Mouse (Mus musculus) limb, embryonic 11.5 days (tissue): ENCODE measurements around the gene Fam43b. TPM values are rescaled to one million over a fixed set of nuclear protein-coding genes. Genes with fewer than 3 reads are reported as not detected.
"Not testable (repeated sequence)": the region's sequence is repeated elsewhere in the genome, so short reads cannot be mapped to it uniquely, and the experiment has no call there.

ENCODE experiments used
- ATAC-seq: fragments of 200-750 bp; cut with Nextera tagmentation; 2 replicates; pipeline ENCODE4 v1.8.0; 2017; ENCODE audit warnings: low read depth; ENCODE audit not compliant: insufficient number of reproducible peaks, low FRiP score, low TSS enrichment
- DNase-seq: peaks from one replicate; pipeline ENCODE4 v3.0.0-alpha.2; 2015; ENCODE audit warnings: low spot score
- H3K27ac ChIP-seq: fragments of 300-500 bp; sonication (generic); replicated peaks from 2 replicates; pipeline ENCODE4 v1.5.1; 2014; ENCODE audit warnings: low read depth, mild to moderate bottlenecking, low read length
- H3K27me3 ChIP-seq: fragments of 300-500 bp; sonication (generic); 2 replicates; pipeline ENCODE4 v1.6.1; 2014; ENCODE audit warnings: mild to moderate bottlenecking, low read length, mixed read lengths; ENCODE audit not compliant: control insufficient read depth, insufficient read depth
- H3K36me3 ChIP-seq: fragments of 300-500 bp; sonication (generic); 2 replicates; pipeline ENCODE4 v1.6.1; 2014; ENCODE audit warnings: mild to moderate bottlenecking, low read length, moderate library complexity, mixed read lengths; ENCODE audit not compliant: control insufficient read depth, insufficient read depth
- H3K4me1 ChIP-seq: fragments of 300-500 bp; sonication (generic); 2 replicates; pipeline ENCODE4 v1.6.1; 2014; ENCODE audit warnings: low read length, mixed read lengths; ENCODE audit not compliant: control insufficient read depth, insufficient read depth
- H3K4me2 ChIP-seq: fragments of 300-500 bp; sonication (generic); 2 replicates; pipeline ENCODE4 v1.6.1; 2014; ENCODE audit warnings: low read depth, mild to moderate bottlenecking, moderate library complexity; ENCODE audit not compliant: severe bottlenecking
- H3K4me3 ChIP-seq: fragments of 300-500 bp; sonication (generic); 2 replicates; pipeline ENCODE4 v1.5.1; 2014; ENCODE audit warnings: low read depth, low read length
- H3K9ac ChIP-seq: fragments of 300-500 bp; sonication (generic); 2 replicates; pipeline ENCODE4 v1.6.1; 2014; ENCODE audit warnings: mild to moderate bottlenecking, low read length
- H3K9me3 ChIP-seq: fragments of 300-500 bp; sonication (generic); 2 replicates; pipeline ENCODE4 v1.6.1; 2016; ENCODE audit warnings: low read length; ENCODE audit not compliant: control insufficient read depth
- WGBS: fragments of 180-500 bp; shearing (Covaris S2); extraction: QIAGEN DNeasy Blood & Tissue Kit; methylation state at CpG from one replicate; pipeline ENCODE4 v1.1.7; 2014; 5-methylcytosine and 5-hydroxymethylcytosine counted together
- polyA plus RNA-seq: library from polyadenylated mRNA; unstranded; fragments of >200 nt; fragmentation: Nextera tagmentation; extraction: Ambion mirVana; gene quantifications from 2 replicates; pipeline ENCODE4 v1.2.1, GENCODE M21; 2014

Gene Fam43b
- polyA plus RNA-seq, 1 experiment from 2014 or later: not detected

DNA sequence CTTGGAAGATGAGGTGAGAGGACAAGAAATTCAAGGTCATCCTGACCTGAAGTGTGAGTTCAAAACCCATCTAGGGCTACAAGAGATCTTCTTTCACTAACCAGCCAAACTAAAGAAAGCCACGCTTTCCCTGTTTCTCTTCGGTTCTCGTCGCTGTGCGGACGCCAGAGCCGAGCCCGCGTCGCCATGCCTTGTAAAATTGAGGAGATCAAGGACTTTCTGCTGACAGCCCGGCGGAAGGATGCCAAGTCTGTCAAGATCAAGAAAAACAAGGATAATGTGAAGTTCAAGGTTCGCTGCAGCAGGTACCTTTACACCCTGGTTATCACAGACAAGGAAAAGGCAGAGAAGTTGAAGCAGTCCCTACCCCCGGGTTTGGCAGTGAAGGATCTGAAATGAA lies 29.3 kb upstream of the Fam43b start:
- not testable (repeated sequence) for H3K9me3 ChIP-seq, ATAC-seq, H3K4me2 ChIP-seq, H3K9ac ChIP-seq, H3K4me1 ChIP-seq, H3K27ac ChIP-seq, H3K27me3 ChIP-seq, DNase-seq, H3K4me3 ChIP-seq, H3K36me3 ChIP-seq
- WGBS: 90% methylated on average over 14 of the region's 14 CpGs

DNA sequence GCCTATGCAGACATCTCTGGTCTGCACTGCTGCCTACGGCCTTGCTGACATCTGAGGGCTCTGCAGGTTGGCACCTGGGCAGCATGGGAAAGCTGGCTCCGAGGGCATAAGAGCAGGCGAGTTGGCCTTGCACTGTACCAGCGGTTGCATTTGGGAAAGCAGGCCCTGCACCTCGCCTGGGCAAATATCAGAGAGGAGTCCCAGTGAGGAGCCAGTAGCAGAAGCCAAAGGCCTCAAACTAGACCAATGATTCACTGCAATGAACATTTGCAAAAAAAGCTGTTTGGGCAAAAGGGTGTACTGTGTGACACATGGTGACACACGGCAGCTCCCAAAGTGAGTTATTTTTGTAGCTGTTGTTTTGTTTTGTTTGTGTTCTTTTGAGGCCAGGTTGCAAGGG lies 28.7 kb upstream of the Fam43b start:
- Histone ChIP-seq H3K9ac (no peak overlapping the region), H3K4me2 (no peak overlapping the region), H3K27me3 (no peaks in the 10 kb centered on the region), H3K27ac (no peak overlapping the region), H3K4me1 (no peaks in the 10 kb centered on the region), H3K4me3 (no peak overlapping the region), H3K36me3 (no peaks in the 10 kb centered on the region), H3K9me3 (no peaks in the 10 kb centered on the region)
- ATAC-seq (no peak), DNase-seq (no peak)
- WGBS: 84% methylated on average over 6 of the region's 6 CpGs

DNA sequence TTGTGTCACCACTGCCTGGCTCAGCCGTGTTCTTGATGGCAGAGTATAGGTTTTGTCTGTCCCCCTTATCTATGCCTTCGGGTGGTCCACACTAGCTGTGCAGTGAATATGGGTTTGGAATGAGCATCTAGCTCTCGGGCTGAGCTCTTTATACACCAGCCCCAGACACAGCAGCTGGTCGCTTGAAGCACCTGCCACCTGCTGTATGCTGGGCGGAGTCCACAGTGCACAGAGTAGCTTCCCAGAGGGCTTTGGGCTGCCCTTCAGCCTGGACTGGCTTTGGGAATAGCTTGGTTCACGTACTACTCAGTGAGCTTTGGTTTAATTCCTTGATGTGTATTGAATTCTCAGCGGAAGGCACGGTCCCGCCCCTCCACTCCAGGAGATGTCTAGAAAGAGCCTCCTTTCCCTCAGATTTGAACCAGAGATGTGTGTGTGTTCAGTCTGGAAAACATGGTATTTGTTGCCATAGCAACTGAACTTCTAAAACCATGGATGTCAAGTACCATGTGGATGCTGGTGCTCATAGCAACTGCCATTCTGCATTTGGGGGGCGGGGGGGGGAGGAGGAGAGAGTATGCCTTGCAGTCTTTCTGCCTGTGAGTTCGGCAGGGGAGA lies 22.1 kb upstream of the Fam43b start:
- H3K9me3 ChIP-seq: no peaks in the 10 kb centered on the region
- H3K36me3 ChIP-seq: no peaks in the 10 kb centered on the region
- no peak for DNase-seq
- H3K4me3 ChIP-seq: no peak overlapping the region
- H3K9ac ChIP-seq: no peak overlapping the region
- H3K27ac ChIP-seq: no peak overlapping the region
- H3K4me1 ChIP-seq: no peaks in the 10 kb centered on the region
- ATAC-seq: no peak
- 0 out of 2 replicates have a peak, but pooled peaks cover 2% of the 10 kb centered on the region for H3K27me3 ChIP-seq
- no peak overlapping the region for H3K4me2 ChIP-seq
- 62% methylated on average over 11 of the region's 11 CpGs for WGBS

DNA sequence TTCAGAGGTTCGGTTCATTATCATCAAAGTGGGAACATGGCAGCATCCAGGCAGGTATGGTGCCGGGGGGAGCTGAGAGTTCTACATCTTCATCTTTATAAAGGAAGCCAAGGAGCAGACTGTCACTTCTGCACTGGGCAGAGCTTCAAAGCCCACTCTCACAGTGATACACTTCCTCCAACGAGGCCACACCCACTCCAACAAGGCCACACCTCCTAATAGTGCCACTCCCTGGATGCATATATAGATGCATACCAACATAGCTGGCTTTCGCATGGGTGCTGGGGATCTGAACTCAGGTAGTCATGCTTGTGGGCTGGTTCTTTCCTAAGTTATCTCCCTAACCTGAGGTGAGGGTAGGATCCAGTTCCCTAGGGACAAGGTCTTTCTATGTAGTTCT lies 21.6 kb upstream of the Fam43b start:
- H3K36me3 ChIP-seq: no peaks in the 10 kb centered on the region
- H3K9ac ChIP-seq: no peak overlapping the region
- 0 out of 2 replicates have a peak, but pooled peaks cover 2% of the 10 kb centered on the region for H3K27me3 ChIP-seq
- WGBS: 82% methylated on average over 4 of the region's 4 CpGs
- no peak for ATAC-seq
- H3K4me3 ChIP-seq: no peak overlapping the region
- no peak overlapping the region for H3K4me2 ChIP-seq
- no peaks in the 10 kb centered on the region for H3K9me3 ChIP-seq
- DNase-seq: no peak
- no peak overlapping the region for H3K27ac ChIP-seq
- no peaks in the 10 kb centered on the region for H3K4me1 ChIP-seq

DNA sequence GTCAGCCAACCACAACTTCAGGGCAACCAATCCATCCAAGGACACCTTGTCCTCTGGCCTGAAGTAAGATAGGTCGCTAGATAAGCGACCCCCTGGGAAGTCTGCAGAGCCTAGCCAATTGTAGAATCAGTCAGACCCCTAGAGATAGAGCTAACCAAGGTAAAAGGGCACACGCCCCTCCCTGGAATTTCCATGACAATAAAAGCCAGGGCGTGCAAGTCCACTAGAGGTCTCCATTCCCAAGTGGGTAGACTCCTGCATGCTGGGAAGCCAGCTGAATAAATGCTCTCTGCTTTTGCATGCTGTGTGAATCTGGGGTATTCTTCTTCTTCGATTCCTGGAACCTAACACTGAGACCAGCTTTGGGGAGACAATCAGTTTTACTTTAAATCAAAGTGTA lies 20.1 kb upstream of the Fam43b start:
- no peaks in the 10 kb centered on the region for H3K36me3 ChIP-seq
- no peaks in the 10 kb centered on the region for H3K4me1 ChIP-seq
- H3K4me3 ChIP-seq: no peak overlapping the region
- no peak overlapping the region for H3K4me2 ChIP-seq
- ATAC-seq: no peak
- no peak for DNase-seq
- 64% methylated on average over 5 of the region's 5 CpGs for WGBS
- no peaks in the 10 kb centered on the region for H3K9me3 ChIP-seq
- no peak overlapping the region for H3K9ac ChIP-seq
- H3K27me3 ChIP-seq: 0 out of 2 replicates have a peak, but pooled peaks cover 5% of the 10 kb centered on the region
- H3K27ac ChIP-seq: no peak overlapping the region

DNA sequence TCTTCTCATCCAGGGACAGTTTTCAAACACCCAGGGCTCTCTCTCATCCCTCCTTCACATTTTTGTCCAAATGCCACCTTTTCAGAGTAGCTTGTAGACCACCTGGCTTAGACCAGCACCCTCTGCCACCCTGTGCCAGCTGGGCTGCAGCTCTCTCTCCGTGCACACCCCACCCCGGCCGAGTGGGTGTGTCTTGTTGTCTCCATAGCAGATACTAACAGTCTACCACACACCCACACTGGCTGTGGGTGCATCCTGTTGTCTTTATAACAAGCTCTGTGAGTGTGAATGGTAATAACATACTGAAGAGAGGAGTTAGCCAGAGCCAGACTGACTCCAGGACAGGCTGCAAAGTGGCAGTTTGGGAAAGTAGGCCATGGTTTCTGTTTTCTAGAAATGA lies 19.7 kb upstream of the Fam43b start:
- WGBS: 75% methylated on average over 3 of the region's 3 CpGs
- H3K4me1 ChIP-seq: no peaks in the 10 kb centered on the region
- 0 out of 2 replicates have a peak, but pooled peaks cover 6% of the 10 kb centered on the region for H3K27me3 ChIP-seq
- H3K36me3 ChIP-seq: no peaks in the 10 kb centered on the region
- H3K9ac ChIP-seq: no peak overlapping the region
- DNase-seq: no peak
- no peaks in the 10 kb centered on the region for H3K9me3 ChIP-seq
- H3K27ac ChIP-seq: no peak overlapping the region
- H3K4me2 ChIP-seq: no peak overlapping the region
- no peak overlapping the region for H3K4me3 ChIP-seq
- ATAC-seq: no peak

DNA sequence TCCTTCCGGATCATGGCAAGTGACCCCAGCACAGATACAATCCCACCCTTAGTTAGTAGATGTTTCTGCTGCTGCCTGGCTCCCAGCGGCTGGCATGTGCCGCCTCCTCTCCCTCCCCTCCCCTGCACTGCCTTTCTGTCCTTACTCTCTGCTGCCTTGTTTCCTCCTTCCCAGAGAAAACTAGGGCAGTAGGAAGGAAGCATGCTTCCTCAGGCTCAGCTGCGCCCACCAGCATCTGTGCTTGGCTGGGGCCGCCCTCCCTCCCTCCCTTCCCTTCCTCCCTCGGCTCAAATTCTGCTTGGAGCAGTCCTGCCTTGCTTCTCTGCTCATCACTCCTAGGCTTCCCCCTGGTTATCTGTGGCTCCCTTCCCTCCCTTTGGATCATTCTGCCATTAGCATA lies 18.4 kb upstream of the Fam43b start:
- Histone ChIP-seq H3K9ac (no peak overlapping the region), H3K36me3 (no peaks in the 10 kb centered on the region), H3K4me3 (no peak overlapping the region), H3K4me1 (no peaks in the 10 kb centered on the region), H3K4me2 (no peak overlapping the region), H3K27me3 (0 out of 2 replicates have a peak, but pooled peaks cover 6% of the 10 kb centered on the region), H3K9me3 (no peaks in the 10 kb centered on the region), H3K27ac (no peak overlapping the region)
- DNase-seq (no peak), ATAC-seq (no peak)
- WGBS: 24% methylated on average over 6 of the region's 6 CpGs

DNA sequence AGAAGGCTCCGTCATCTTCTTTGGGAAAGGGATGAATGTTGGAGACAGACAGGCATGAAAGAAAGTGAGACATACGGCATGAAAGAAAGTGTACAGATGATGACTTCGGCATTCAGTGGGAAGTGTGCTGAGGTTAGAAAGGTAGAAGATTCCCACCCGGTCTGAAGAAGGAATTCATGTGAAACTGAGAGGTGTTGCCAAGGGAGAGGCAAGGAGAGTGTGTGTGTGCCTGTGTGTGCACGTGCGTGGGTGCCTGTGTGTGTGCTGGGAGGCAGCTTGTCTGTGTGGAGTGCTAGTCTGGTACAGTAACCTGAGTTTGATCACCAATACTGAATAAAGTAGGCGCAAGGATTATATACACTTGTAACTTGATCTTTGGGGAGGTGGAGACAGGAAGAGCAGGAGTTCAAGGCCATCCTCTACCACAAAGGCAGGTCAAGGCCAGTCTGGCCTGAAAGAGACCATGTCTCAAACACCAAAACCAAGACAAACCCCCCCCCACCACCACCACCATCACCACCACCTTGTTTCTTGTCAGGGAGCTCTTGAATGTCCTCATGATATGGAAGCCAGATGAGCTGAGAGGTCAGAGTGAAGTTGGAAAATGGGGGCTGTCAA lies 15.3 kb upstream of the Fam43b start:
- no peak overlapping the region for H3K27ac ChIP-seq
- no peak for ATAC-seq
- no peaks in the 10 kb centered on the region for H3K36me3 ChIP-seq
- no peak overlapping the region for H3K4me3 ChIP-seq
- H3K9me3 ChIP-seq: no peaks in the 10 kb centered on the region
- H3K4me2 ChIP-seq: no peak overlapping the region
- H3K4me1 ChIP-seq: no peaks in the 10 kb centered on the region
- no peak for DNase-seq
- 0 out of 2 replicates have a peak, but pooled peaks cover 4% of the 10 kb centered on the region for H3K27me3 ChIP-seq
- WGBS: 52% methylated on average over 7 of the region's 7 CpGs
- no peak overlapping the region for H3K9ac ChIP-seq
